Mouse (Mus musculus) hindbrain, embryonic 16.5 days (tissue): ENCODE results near the gene Slc6a5. TPM values are rescaled to one million over a fixed set of nuclear protein-coding genes. Genes with fewer than 3 reads are reported as not detected.
"Not testable (repeated sequence)": the region's sequence is repeated elsewhere in the genome, so short reads cannot be mapped to it uniquely, and the experiment has no call there.

Experiments used
- ATAC-seq: fragments of 200-750 bp; cut with Nextera tagmentation; 2 replicates; pipeline ENCODE4 v1.8.0; 2017; ENCODE audit warnings: moderate TSS enrichment, moderate library complexity
- H3K27ac ChIP-seq: fragments of 300-500 bp; sonication (generic); 2 replicates; pipeline ENCODE4 v1.5.1; 2014; ENCODE audit warnings: low read depth, mild to moderate bottlenecking, control low read depth, low read length, moderate library complexity
- H3K27me3 ChIP-seq: fragments of 300-500 bp; sonication (generic); replicated peaks from 2 replicates; pipeline ENCODE4 v1.6.1; 2014; ENCODE audit warnings: low read length; ENCODE audit not compliant: control insufficient read depth, insufficient read depth
- H3K36me3 ChIP-seq: fragments of 300-500 bp; sonication (generic); 2 replicates; pipeline ENCODE4 v1.6.1; 2014; ENCODE audit warnings: mild to moderate bottlenecking, low read length, moderate library complexity, mixed read lengths; ENCODE audit not compliant: control insufficient read depth, insufficient read depth
- H3K4me1 ChIP-seq: fragments of 300-500 bp; sonication (generic); 2 replicates; pipeline ENCODE4 v1.6.1; 2014; ENCODE audit warnings: low read depth, low read length; ENCODE audit not compliant: control insufficient read depth, insufficient read depth
- H3K4me2 ChIP-seq: fragments of 300-500 bp; sonication (generic); 2 replicates; pipeline ENCODE4 v1.6.1; 2014; ENCODE audit warnings: mild to moderate bottlenecking, low read length, control low read depth, moderate library complexity
- H3K4me3 ChIP-seq: fragments of 300-500 bp; sonication (generic); 2 replicates; pipeline ENCODE4 v1.5.1; 2014; ENCODE audit warnings: mild to moderate bottlenecking, low read length, control low read depth, moderate library complexity
- H3K9ac ChIP-seq: fragments of 300-500 bp; sonication (generic); 2 replicates; pipeline ENCODE4 v1.6.1; 2014; ENCODE audit warnings: low read depth, mild to moderate bottlenecking, control low read depth, low read length, moderate library complexity
- H3K9me3 ChIP-seq: fragments of 300-500 bp; sonication (generic); 2 replicates; pipeline ENCODE4 v1.6.1; 2014; ENCODE audit warnings: mild to moderate bottlenecking, low read length, moderate library complexity; ENCODE audit not compliant: control insufficient read depth
- WGBS: fragments of 180-500 bp; shearing (Covaris S2); extraction: QIAGEN DNeasy Blood & Tissue Kit; methylation state at CpG from one replicate; pipeline ENCODE4 v1.1.7; 2014; 5-methylcytosine and 5-hydroxymethylcytosine counted together
- polyA plus RNA-seq: library from polyadenylated mRNA; unstranded; fragments of >200 nt; fragmentation: Nextera tagmentation; extraction: Ambion mirVana; gene quantifications from 2 replicates; pipeline ENCODE4 v1.2.1, GENCODE M21; 2015

The Slc6a5 gene
- polyA plus RNA-seq, 1 experiment from 2014 or later = 15.7 TPM

GRCm38 (mm10) chr7:49922928-49923327 is 13.0 kb downstream of the Slc6a5 start:
- Histone ChIP-seq H3K9me3 (peaks cover 3% of the 10 kb centered on the region; the same call in 1 of the 2 replicates), H3K4me2 (peak overlapping the region; percentile 37), H3K4me1 (peaks cover 5% of the 10 kb centered on the region), H3K27me3 (peaks cover 3% of the 10 kb centered on the region; the same call in 1 of the 2 replicates), H3K9ac (peak overlapping the region; percentile 51), H3K27ac (peak overlapping the region; percentile 74), H3K4me3 (no peak overlapping the region), H3K36me3 (no peaks in the 10 kb centered on the region)
- peak; percentile 76 for ATAC-seq
- WGBS = 28% methylated on average over 4 of the region's 4 CpGs

- Histone ChIP-seq H3K27ac (peak overlapping the region; percentile 74), H3K9ac (peak overlapping the region; percentile 51), H3K36me3 (no peaks in the 10 kb centered on the region), H3K4me1 (peaks cover 5% of the 10 kb centered on the region), H3K4me2 (peak overlapping the region; percentile 37), H3K9me3 (peaks cover 3% of the 10 kb centered on the region; the same call in 1 of the 2 replicates), H3K4me3 (no peak overlapping the region), H3K27me3 (no peaks in the 10 kb centered on the region; the same call in 1 of the 2 replicates)
- ATAC-seq = peak; percentile 86
- WGBS = under 1% methylated on average over 13 of the region's 13 CpGs
Observed at GRCm38 (mm10) chr7:49923376-49923775, 13.4 kb downstream of the Slc6a5 start.

GRCm38 (mm10) chr7:49928571-49928970 is 18.6 kb downstream of the Slc6a5 start:
- Histone ChIP-seq H3K36me3 (no peaks in the 10 kb centered on the region), H3K9ac (no peak overlapping the region), H3K4me3 (no peak overlapping the region), H3K9me3 (no peaks in the 10 kb centered on the region), H3K27me3 (no peaks in the 10 kb centered on the region; the same call in 1 of the 2 replicates), H3K27ac (no peak overlapping the region), H3K4me1 (no peaks in the 10 kb centered on the region; the same call in 1 of the 2 replicates), H3K4me2 (no peak overlapping the region)
- 57% methylated on average over 3 of the region's 3 CpGs for WGBS
- no peak for ATAC-seq

GRCm38 (mm10) chr7:49929999-49930398 is 20.1 kb downstream of the Slc6a5 start:
- WGBS = 54% methylated on average over 4 of the region's 4 CpGs
- no peak for ATAC-seq
- Histone ChIP-seq H3K4me2 (no peak overlapping the region), H3K9me3 (no peaks in the 10 kb centered on the region), H3K4me3 (no peak overlapping the region), H3K27ac (no peak overlapping the region), H3K4me1 (no peaks in the 10 kb centered on the region), H3K27me3 (no peaks in the 10 kb centered on the region; the same call in 1 of the 2 replicates), H3K9ac (no peak overlapping the region), H3K36me3 (no peaks in the 10 kb centered on the region)

DNA sequence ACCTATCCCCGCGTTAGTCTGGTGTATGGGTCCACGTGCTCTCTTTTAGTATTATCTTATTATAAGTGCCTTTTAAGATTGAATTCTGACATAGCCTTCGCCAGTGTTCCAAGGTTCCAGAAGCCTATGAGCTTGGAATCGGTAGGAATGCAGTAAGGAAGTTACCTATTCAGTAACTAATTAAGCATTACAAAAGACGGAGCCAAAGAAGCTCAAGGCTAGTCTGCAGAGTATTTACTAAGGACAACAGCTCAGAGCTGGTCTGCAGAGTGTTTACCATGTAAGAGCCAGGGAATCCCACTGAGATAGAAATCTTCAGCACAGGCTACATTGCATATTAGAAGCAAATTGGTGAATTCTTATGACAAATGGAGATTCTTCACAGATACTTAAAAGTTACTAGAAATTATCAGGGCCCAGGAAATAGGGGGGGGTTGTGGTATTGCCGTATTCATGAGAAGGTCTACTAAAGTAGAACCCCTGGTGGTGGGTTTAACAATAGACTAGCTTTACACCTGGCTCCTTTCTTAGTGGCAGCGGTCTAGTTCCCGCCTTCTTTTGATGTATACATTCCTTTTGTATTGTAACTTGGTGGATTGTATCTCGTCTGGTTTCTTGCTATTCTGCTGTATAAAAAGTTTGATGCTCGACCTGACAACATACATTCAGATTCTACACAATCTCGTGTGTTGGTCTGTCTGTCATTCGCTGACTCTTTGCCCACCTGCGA is 23.6 kb downstream of the Slc6a5 start:
- H3K4me1 ChIP-seq = not testable (repeated sequence)
- WGBS = 84% methylated on average over 14 of the region's 14 CpGs

DNA sequence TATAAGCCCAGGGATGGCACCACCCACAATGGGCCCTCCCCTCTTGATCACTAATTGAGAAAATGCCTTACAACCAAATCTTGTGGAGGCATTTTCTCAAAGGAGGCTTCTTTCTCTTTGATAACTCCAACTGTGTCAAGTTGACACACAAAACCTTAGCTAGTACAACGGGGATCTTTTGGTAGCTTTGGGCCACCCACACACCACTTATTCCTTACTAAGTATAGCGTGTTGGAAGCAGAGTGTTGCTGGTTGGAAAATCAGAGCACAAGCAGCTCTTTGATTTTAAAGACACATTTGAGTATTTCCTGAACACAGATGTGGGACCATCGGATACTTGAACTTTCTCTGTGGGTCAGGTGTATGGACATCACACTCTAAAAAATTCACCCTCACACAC is 26.9 kb downstream of the Slc6a5 start:
- Histone ChIP-seq H3K36me3 (no peaks in the 10 kb centered on the region), H3K27me3 (no peaks in the 10 kb centered on the region), H3K9ac (no peak overlapping the region), H3K4me3 (no peak overlapping the region), H3K27ac (no peak overlapping the region), H3K4me2 (no peak overlapping the region), H3K4me1 (no peaks in the 10 kb centered on the region), H3K9me3 (no peaks in the 10 kb centered on the region)
- ATAC-seq = no peak
- WGBS = 93% methylated on average over 3 of the region's 3 CpGs

More for the DNA sequence above, 23.6 kb downstream of the Slc6a5 start:
- not testable (repeated sequence) for H3K36me3 ChIP-seq, H3K27me3 ChIP-seq, H3K9ac ChIP-seq, H3K4me3 ChIP-seq, H3K4me2 ChIP-seq, H3K27ac ChIP-seq, H3K9me3 ChIP-seq, ATAC-seq

DNA sequence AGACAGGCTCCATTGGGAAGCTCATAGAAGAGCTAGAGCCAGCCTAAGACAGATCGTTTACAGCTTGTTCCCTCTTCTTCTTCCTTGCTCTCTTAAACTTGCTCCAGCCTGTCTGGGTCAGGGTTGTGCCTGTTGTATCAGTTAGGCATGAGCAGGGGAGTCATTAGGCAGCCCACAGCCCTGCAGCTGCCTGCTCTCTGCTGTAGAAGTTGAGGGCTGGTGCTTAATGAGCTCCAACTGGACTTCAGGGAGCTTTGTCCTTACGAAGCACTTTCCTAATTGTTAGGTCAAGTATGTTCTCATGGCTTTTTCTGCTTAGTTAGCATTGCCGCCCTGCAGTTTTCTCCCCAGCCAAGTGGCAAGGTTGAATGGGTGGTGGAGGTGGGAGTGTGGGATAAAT is 32.1 kb downstream of the Slc6a5 start:
- Histone ChIP-seq H3K27me3 (no peaks in the 10 kb centered on the region), H3K9me3 (no peaks in the 10 kb centered on the region), H3K36me3 (no peaks in the 10 kb centered on the region), H3K9ac (no peak overlapping the region), H3K4me2 (no peak overlapping the region), H3K4me3 (no peak overlapping the region), H3K4me1 (no peaks in the 10 kb centered on the region), H3K27ac (no peak overlapping the region)
- WGBS = 61% methylated on average over 3 of the region's 3 CpGs
- ATAC-seq = peak; percentile 41; the same call in 1 of the 2 replicates

GRCm38 (mm10) chr7:49942490-49942889 is 32.5 kb downstream of the Slc6a5 start:
- no peaks in the 10 kb centered on the region for H3K36me3 ChIP-seq
- no peak overlapping the region for H3K4me3 ChIP-seq
- no peak overlapping the region for H3K27ac ChIP-seq
- H3K9ac ChIP-seq = no peak overlapping the region
- no peaks in the 10 kb centered on the region for H3K27me3 ChIP-seq
- no peaks in the 10 kb centered on the region for H3K4me1 ChIP-seq
- ATAC-seq = 0 out of 2 replicates have a peak, but pooled peaks have one; percentile 3
- WGBS = 51% methylated on average over 5 of the region's 5 CpGs
- H3K9me3 ChIP-seq = no peaks in the 10 kb centered on the region
- no peak overlapping the region for H3K4me2 ChIP-seq

DNA sequence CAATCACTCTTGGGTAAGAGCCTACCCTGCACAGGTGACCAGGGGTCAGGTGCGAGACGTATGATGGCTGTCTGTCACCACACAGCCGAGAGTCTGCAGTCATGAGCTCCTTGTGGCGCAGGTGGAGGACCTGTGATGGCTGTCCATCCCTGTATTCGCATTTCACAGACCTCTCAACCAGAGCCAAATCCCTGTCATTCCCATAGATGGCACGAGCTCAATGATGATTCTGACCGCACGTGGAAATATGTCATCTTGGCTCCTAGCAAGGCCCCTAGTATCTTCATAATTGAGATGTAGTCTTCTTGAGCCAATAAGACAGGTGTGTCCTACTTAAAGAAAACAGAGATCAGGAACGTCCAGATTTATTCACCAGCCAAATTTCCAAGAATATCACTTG is 36.7 kb downstream of the Slc6a5 start:
- 95% methylated on average over 9 of the region's 9 CpGs for WGBS
- H3K4me3 ChIP-seq = no peak overlapping the region
- ATAC-seq = no peak
- H3K27me3 ChIP-seq = no peaks in the 10 kb centered on the region
- H3K27ac ChIP-seq = no peak overlapping the region
- no peaks in the 10 kb centered on the region for H3K4me1 ChIP-seq
- no peaks in the 10 kb centered on the region for H3K9me3 ChIP-seq
- no peak overlapping the region for H3K9ac ChIP-seq
- no peaks in the 10 kb centered on the region for H3K36me3 ChIP-seq
- no peak overlapping the region for H3K4me2 ChIP-seq
